Mouse (Mus musculus): ENCODE data around the gene Kit.

Kit gene

GRCm38 (mm10) chr5:75574852-75575566 lies at the start of gene Kit:
TSS of gene Kit (plus strand) at chr5:75574916.
- peak; percentile 21 for DNase-seq

GRCm38 (mm10) chr5:75536156-75536555 lies 38.6 kb upstream of the Kit start:
- no peak for DNase-seq

- DNase-seq, result no peak
Observed at GRCm38 (mm10) chr5:75537717-75538116, 37.0 kb upstream of the Kit start.

GRCm38 (mm10) chr5:75538458-75538857 lies 36.3 kb upstream of the Kit start:
- DNase-seq, result no peak

- DNase-seq, result no peak
Observed at GRCm38 (mm10) chr5:75539098-75539497, 35.6 kb upstream of the Kit start.

GRCm38 (mm10) chr5:75543757-75544156 lies 31.0 kb upstream of the Kit start:
- DNase-seq, result no peak

- no peak for DNase-seq
Observed at GRCm38 (mm10) chr5:75544472-75545264, 30.0 kb upstream of the Kit start.

GRCm38 (mm10) chr5:75545265-75545643 lies 29.5 kb upstream of the Kit start:
- no peak for DNase-seq

GRCm38 (mm10) chr5:75553021-75553420 lies 21.7 kb upstream of the Kit start:
- no peak for DNase-seq

- no peak for DNase-seq
Observed at GRCm38 (mm10) chr5:75557636-75558035, 17.1 kb upstream of the Kit start.

- DNase-seq, result no peak
Observed at GRCm38 (mm10) chr5:75559291-75559690, 15.4 kb upstream of the Kit start.

GRCm38 (mm10) chr5:75561231-75561630 lies 13.5 kb upstream of the Kit start:
- DNase-seq, result no peak

- DNase-seq, result no peak
Observed at GRCm38 (mm10) chr5:75574151-75574851, 415 bp upstream of the Kit start.

- DNase-seq, result no peak
Observed at GRCm38 (mm10) chr5:75575567-75576515, 1.1 kb downstream of the Kit start.

GRCm38 (mm10) chr5:75576741-75577140 lies 2.0 kb downstream of the Kit start:
- no peak for DNase-seq

GRCm38 (mm10) chr5:75578141-75578540 lies 3.4 kb downstream of the Kit start:
- DNase-seq, result no peak

- DNase-seq, result no peak
Observed at GRCm38 (mm10) chr5:75579244-75579643, 4.5 kb downstream of the Kit start.

GRCm38 (mm10) chr5:75579646-75580268 lies 5.0 kb downstream of the Kit start:
- no peak for DNase-seq

GRCm38 (mm10) chr5:75581926-75582325 lies 7.2 kb downstream of the Kit start:
- DNase-seq, result no peak

GRCm38 (mm10) chr5:75587781-75588180 lies 13.1 kb downstream of the Kit start:
- no peak for DNase-seq

GRCm38 (mm10) chr5:75589552-75590346 lies 15.0 kb downstream of the Kit start:
- DNase-seq, result no peak
